Mouse (Mus musculus): Measurements from ENCODE around the gene Gmpr.
"Not testable (repeated sequence)": the region's sequence is repeated elsewhere in the genome, so short reads cannot be mapped to it uniquely, and the experiment has no call there.

The Gmpr gene

GRCm38 (mm10) chr13:45507274-45508229 lies at the start of gene Gmpr:
TSS of gene Gmpr (plus strand) at chr13:45507444.
- DNase-seq (ENCODE audit: low spot score) = peak; percentile 83

DNA sequence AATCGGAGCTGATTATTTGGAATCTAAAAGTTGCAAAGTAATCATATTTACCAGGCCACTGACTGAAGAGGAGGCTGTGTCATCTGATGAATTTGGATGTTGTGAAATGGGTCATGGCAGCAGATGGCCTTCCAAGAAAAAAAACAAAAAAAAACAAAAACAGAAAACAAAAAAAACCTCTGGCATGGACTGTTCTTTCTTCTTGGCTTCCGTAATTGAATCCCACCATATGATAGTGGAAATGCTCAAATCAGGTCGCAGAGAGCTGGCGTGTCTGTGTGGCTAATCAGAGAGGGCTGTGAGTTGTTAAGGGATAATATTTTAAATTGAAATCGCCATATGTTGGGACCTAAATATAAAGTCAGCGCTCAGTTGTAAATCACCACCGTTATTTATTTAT lies 49.8 kb upstream of the Gmpr start:
- no peak for DNase-seq (ENCODE audit: low spot score)

DNA sequence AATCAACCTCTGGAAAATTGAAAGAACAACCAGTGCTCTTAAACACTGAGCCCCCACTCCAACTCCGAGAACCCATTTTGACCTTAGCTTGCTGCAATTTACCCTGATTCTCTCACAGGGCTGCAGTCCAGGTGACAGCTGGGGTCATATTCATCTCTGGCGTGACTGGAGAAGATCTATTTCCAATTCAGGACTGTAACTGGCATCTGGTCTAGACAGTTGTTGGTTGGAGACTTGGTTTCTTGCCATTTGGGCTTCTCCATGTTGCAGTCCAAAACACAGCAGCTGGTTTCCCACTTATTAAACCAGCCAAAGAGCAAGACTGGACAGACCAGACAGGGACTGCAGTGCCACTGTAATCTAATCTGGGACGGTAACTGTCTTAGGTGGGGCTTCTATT lies 47.1 kb upstream of the Gmpr start:
- DNase-seq (ENCODE audit: low spot score) = no peak

DNA sequence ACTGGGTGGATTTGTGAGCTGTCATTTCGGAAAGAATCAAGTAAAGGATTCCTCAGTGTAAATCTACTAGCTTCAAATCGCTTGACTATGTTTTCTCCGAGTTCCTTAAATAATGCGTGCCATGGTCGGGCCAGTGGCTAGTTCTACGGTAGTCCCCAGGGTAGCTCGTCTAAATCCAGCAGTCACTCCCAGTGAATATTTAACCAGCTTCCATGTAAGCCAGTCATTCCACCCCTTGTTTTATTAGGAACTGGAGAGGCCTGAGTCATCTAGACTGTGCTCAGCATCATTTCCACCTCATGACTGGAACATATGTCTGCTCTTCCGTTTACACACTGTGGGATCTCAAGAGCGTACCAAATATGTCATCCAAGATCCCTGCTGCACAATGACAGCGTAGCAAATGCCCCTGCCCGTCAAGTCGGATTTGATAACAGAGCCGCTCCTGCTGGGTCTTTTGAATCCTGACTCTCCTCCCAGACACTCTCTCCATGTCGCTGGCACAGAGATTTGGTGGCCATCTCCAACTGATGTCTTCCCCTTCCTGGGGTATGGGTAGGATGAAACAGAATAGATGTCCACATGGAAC lies 45.8 kb upstream of the Gmpr start:
- no peak for DNase-seq (ENCODE audit: low spot score)

- DNase-seq (ENCODE audit: low spot score) = no peak
Observed at GRCm38 (mm10) chr13:45465616-45466015, 41.6 kb upstream of the Gmpr start.

- no peak for DNase-seq (ENCODE audit: low spot score)
Observed at GRCm38 (mm10) chr13:45466031-45466519, 41.2 kb upstream of the Gmpr start.

DNA sequence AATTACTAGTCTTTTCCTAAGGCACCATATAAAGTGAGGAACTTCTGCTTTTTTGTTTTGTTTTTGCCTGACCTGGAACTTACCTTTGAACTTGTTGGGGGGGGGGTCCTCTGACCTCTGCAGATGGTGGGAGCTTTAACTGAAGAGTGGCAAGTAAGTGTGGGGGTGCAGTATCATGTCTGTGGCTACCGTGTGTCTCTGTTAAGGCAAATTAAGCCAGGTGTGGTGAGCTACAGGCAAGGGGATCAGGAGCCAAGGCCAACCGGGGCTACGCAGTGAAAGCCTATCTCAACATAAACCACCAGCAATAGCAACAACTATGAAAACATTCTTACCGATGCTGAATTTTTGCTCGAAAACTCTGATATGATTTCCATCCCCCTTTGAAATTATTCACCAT lies 38.5 kb upstream of the Gmpr start:
- no peak for DNase-seq (ENCODE audit: low spot score)

DNA sequence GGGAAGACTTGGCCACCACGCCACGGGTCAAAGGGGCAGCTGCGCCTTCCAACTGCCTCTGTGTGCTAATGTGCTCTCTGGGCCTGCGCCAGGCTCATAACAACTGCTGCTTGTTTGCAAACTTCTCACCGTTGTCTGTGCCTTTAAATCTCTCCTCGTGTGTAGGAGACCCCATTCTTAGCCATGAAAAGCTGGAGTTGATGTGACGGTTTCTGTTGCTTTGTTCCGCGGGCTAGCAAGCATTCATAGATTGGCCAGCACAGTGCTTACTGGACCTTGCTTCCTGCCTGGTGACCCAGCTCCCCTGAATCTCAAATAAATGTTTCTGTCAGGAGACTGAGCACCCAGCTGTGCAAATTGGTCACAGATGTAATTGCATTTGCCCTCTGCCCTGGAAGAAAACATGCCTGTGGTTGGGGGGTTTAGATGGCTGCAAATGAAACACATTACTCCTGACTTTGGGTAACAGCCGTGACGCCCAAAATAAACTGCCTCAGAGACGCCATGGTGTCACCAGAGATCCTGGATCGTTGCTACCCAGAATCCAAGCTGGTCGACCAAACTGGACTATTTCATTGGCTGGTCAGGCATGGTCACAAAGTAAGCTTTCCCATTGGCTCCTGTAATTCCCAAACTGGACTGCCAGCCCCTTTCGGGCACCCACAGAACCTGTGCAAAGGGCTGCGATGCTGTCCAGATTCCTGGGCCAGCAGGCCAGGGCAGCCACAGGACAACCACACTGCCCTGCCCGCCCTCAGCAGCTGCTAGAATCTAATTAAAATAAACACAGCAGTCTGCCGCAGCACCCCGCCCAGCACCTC lies 37.6 kb upstream of the Gmpr start:
- DNase-seq (ENCODE audit: low spot score) = peak; percentile 91

- DNase-seq (ENCODE audit: low spot score) = no peak
Observed at GRCm38 (mm10) chr13:45473311-45473710, 33.9 kb upstream of the Gmpr start.

DNA sequence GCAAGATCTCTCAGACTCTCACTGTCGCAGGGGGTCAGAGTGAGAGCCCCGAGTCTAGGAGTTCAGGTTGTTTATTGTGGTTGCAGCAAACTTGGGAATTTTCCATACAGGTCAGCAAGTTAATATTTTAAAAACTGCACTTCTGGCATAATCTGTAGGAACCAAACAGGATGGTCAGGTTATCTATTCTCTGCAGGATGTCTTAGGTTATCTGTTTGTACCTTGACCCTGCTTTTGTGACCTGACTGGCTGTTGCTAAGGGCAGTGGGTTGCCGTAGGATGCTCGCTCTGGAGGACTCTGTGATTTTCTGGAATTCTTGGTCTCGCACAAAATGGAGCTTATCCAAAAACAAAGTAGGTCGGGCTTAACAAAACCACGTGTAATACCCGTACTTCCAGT lies 31.9 kb upstream of the Gmpr start:
- no peak for DNase-seq (ENCODE audit: low spot score)

DNA sequence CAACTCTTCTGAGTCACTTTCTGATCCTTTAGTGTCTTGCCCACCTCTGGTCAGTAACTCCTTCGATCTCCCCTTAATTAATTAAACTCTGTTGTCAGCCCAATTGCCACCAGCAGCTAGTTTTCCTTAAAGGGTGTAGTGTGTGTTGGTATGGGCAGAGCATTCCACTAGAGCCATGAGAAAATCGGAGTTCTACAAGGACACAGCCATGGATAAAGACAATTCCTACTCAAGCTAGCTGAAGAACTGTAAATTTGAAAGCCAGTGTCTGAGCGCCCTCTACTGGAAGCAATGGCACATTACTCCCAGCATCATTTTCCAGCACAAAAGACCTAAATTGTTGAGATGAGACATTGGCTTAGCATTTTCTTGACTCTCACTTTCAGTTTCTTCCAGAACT lies 30.1 kb upstream of the Gmpr start:
- peak; percentile 91 for DNase-seq (ENCODE audit: low spot score)

DNA sequence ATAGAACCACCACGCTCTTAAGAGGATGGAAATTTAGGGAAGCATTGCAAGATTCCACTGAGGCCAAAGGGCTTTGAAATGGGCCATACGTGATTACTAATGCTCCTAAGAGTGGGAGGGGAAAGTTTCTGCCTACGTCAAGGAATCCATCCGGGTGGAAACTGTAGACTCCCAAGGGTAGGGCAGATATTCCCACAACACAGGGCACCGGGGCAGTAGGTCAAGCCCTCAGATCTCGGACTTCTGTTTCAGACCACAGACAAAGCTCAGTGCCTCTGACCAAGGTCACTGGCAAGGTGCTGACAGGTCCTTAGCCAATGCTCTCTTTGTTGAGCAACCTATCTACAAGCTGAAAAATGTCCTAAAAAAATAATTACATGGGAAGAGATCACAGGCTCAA lies 27.3 kb upstream of the Gmpr start:
- no peak for DNase-seq (ENCODE audit: low spot score)

DNA sequence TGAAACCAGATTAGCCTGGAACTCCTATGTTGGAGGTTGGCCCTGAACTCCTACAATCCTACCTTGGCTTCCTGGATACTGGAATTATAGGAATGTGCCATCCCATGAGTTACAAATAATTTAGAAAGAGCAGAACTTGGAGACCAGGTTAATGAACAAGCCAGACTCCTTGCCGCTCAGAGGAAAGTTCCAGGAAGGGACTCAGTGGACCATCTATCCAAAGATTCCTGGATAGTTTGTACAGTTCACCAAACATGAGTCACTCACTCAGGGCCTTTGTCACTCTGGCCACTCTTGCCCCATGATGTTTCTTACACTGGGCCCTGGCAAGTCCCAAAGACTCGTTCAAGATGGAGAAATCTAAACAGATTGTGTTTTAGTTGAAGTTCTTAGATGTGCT lies 24.0 kb upstream of the Gmpr start:
- DNase-seq (ENCODE audit: low spot score) = no peak

DNA sequence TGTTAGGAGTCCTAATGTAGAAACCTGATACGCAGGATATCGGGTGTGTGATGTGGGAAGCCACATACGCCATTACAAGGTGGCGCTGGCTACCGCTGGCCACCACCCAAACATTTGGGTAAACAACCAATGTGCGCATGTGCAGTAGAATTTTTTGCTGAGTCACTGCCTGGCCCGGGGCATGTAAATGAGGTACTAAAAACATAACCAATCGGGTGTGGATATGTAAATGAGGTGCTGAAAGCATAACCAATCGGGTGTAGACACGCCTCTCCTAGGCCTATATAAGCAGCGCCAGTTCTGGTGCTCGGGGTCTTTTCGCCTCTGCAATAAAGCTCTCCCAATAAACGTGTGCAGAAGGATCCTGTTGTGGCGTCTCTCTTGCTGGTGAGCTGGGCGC lies 23.3 kb upstream of the Gmpr start:
- not testable (repeated sequence) for DNase-seq (ENCODE audit: low spot score)

- no peak for DNase-seq (ENCODE audit: low spot score)
Observed at GRCm38 (mm10) chr13:45485602-45486001, 21.6 kb upstream of the Gmpr start.

- no peak for DNase-seq (ENCODE audit: low spot score)
Observed at GRCm38 (mm10) chr13:45486598-45486997, 20.6 kb upstream of the Gmpr start.

DNA sequence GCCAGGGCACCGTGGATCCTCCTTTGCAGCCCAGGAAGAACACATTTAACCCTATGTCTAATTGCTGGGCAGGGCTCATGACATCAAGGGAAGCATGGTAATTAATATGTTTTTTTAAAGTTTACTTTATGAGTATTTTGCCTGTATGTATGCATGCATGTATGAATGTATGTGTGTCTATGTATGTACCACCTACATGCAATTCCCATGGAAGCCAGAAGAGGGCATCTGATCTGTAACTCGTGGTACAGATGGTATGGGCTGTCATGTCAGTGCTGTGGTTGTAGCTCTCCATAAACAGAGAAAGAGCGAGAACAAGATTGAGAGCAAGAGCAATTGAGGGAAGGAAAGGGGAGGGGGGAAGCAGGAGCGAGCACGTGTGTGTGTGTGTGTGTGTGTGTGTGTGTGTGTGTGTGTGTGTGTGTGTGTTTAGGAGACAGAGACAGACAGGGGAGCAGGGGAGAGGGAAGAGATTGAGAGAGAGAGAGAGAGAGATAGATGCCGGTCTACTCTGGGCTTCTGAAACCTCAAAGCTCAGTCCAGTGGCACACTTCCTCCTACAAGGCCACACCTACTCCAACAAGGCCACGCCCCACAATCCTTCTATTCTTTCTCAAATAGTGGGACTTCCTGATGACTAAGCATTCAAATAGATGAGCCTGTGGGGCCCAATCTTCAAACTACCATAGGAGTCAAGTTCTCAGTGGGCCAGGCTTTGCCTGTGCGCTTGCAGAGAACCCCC lies 15.1 kb upstream of the Gmpr start:
- DNase-seq (ENCODE audit: low spot score) = no peak

DNA sequence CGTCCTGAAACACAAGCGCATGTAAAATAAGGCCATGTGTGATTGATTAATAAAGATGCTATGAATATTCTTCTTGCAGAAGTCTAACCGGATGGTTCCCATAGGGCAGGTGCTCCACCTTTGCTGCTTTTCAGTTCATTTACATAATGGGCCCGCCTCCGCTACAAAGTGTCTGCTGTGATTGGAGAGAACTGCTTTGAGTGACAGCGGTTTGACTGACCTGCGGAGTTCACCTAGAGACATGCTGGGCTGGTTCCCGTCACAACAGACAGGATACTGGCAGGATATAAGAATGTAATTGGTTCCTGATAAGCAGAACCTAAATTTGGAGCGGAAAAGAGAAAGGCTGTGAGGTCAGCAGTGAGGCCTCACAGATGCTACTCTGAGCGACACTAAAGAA lies 13.4 kb upstream of the Gmpr start:
- peak; percentile 33 for DNase-seq (ENCODE audit: low spot score)

DNA sequence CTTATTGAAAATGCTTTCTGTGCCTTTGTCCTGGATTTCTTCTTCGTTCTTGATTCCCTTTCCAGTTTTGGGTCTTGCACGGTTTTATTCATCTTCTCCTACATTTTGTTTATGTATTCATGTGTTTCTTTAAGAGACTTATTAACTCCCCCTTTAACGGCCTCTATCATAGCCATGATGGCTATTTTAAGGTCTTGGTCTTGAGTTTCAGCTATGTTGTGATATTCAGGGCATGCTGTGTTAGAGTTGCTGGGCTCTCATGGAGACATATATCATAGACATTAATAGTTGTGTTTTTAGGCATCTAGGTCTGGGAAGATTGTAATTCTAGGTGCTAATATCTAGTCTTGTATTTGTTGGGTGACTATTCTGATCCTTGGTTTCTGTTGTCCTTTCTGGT lies 8.6 kb upstream of the Gmpr start:
- DNase-seq (ENCODE audit: low spot score) = no peak

- no peak for DNase-seq (ENCODE audit: low spot score)
Observed at GRCm38 (mm10) chr13:45499391-45499790, 7.9 kb upstream of the Gmpr start.

- no peak for DNase-seq (ENCODE audit: low spot score)
Observed at GRCm38 (mm10) chr13:45499906-45500305, 7.3 kb upstream of the Gmpr start.

DNA sequence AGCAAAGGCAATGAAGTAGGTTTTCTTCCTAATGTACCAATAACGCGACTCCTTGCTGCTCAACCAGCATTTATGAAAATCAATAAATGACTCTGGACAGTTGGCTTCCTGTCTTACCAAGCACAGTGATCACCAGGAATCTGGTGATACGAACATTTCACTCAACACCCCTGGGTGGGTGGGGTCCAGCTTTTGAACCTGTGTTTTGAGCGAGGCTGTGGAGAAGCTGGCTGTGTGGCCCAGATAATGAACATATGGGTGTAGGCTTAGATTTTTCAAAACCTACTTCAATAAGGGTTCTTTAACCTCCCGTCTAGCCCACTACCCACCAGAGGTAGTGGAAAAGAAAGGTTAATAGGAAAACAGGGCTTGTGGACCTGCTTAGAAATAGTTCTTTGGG lies 4.5 kb upstream of the Gmpr start:
- DNase-seq (ENCODE audit: low spot score) = no peak

Data from embryo, embryonic 10.5 days (tissue).